Mouse (Mus musculus): ENCODE data around the gene Tmem63c.

Tmem63c gene

DNA sequence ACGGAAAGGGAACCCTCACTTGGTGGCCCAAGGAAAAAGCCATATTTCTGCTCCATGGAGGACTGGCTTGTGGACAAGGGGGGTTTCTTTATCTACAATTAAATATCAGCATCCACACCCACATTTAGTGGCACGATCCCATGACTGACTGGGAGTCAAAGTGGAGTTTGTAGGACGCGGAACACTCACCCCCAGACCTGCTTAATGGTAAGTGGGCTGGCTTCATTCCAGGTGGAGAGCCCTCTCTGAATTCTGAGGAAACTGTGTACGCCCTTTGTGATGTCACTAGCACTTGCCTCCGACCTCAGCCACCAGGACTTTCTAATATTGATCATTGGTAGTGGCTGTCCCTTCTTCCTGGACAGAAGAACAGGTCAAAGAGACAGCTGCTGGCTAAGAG, at the start of gene Tmem63c:
Gene Tmem63c (plus strand): TSS at position 301 of the 400 bp plus-strand sequence.
- no peak for DNase-seq (ENCODE audit: low read depth, low spot score)

DNA sequence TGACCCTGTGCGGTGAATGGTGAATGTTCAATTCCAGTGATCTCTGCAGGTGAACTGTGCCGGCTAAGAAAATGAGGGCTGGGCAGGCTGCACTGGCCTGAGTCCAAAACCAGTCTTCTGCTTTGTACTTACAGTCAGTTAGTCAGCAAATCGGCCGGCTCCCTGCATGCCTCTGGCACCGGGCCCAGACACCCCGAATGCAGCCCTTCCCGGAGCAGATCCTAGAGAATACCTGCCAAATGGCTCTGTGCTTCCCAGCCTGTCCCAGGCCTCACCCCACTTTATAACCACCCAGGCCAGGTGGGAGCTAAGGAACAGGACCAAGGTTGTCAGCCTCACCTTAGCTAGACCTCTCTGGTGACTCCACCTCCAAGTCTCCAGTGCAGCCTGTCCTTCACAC, 47.9 kb upstream of the Tmem63c start:
- DNase-seq (ENCODE audit: low read depth, low spot score), result no peak

DNA sequence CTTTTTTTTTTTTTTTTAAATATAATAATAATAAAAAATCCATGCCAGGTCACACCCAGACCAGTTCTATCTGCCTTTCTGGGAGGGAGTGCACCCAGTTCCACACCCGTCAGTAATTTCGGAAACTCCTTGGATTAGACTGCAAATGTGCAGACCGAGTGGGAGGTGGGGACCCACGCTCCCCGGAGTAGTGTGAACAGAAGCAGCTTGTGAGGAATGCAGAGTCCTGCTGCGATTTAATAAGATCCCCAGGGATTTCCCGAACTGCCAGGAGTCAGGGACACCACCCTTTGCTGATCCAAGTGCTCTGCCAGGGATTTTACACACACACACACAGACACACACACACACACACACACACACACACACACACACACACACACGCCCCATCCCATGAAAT, 47.4 kb upstream of the Tmem63c start:
- no peak for DNase-seq (ENCODE audit: low read depth, low spot score)

DNA sequence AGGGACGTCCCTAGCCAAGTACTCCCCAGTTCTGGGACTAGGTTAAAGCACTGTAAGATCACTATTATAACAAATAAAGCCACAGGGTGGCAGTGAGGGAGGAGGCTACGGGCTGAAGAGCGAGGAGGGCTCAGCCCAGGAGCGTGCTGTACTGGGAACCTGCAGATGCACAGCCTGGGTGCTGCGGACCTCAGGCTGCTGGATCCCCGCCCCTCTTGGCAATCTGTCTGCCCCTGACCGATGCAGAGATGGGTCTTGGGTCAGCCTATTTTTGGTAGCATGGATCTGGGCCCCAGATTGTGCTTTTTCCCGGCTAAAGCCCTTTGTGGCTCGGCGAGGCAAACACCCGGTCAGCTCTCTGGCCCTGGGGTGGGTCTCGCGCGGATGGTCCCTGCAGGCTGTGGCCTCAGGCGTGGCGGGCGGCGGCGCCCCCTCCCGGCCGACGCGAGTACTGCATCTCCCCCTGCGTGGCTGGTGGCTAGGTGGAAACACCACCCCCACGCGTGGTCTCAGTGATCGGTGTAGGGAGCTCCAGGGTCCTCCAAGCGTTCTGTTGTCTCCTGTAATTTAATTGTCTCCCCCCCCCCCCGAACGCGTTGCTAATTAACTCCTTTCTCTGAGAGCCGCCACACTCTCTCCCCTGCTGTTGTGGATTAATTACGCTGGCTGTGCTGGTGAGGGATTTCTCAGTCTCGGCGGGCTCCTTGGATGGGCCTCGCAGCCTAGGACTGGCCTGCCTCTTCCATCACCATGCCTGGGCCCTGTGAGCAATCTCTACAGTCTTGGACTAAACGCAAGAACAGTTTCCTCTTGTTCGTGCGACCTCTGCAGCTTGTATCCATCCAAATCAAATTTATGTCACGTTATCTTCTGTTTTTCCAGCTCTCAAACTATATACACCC, 46.5 kb upstream of the Tmem63c start:
- DNase-seq (ENCODE audit: low read depth, low spot score), result no peak

DNA sequence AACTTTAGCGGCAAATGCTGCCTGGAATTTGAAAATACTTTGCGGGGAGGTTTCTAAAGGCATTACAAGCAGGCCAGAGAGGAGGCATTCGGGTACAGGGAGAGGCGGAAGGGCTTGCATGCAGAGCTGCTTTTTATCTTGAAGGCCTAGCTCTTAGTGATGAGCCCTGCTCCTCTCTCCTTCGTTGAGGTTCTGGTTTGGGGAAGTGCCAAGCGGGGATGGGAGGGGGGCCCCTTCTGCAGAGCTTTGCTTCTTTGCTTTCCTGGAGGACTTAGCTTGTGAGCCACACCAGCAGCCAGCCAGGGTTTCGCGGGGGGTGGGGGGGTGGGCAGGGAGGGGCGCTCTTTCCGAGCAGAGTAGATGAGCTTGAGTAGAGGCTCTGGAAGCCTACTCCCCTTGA, 45.4 kb upstream of the Tmem63c start:
- DNase-seq (ENCODE audit: low read depth, low spot score), result no peak

DNA sequence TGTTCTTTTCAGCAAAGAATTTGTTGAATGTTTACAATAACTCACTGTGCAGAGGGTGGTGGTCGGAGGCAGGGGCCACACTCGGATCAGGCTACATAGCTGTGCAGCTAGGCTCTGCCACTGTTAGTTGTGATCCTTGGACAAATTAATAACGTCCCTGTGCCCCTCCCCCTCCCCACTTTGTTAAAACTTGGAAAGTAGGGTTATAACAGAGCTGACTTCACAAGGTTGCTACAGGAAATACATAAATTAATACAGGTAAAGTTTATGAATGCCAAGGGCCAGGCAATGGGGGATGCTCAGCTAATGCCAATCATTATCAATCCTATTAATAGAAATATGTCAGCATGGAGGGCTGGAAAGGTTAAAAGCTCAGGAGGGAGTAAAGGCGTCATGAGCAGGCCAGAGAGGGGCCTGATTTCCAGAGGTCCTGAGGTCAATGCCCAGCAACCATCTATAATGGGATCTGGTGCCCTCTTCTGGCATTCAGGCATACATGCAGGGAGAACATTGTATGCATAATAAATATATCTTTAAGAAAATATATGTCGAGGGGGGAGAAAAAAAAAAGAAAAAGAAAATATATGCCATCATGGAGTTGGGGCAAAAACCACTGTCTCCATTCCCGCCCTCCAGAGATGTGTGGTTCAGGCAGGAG, 44.5 kb upstream of the Tmem63c start:
- no peak for DNase-seq (ENCODE audit: low read depth, low spot score)

DNA sequence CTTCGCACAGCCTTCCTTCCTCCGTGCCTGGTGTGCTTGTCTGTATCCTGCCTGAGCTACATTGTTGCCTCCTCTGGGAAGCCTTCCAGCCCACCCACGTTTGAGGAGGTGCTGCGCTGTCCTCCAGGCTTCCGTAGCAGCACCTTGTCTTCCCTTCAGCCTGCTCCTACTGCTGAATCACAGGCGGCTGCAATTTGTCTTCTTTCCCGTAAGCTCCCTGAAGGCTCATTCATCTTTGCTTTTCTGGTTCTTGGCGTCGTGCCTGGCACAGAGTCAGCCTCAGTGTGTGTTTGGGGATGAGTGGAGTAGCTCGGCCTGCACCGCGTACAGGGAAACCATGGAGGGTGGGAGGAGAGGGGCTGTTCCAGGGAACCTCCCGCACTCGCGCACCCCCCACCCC, 43.3 kb upstream of the Tmem63c start:
- DNase-seq (ENCODE audit: low read depth, low spot score), result no peak

DNA sequence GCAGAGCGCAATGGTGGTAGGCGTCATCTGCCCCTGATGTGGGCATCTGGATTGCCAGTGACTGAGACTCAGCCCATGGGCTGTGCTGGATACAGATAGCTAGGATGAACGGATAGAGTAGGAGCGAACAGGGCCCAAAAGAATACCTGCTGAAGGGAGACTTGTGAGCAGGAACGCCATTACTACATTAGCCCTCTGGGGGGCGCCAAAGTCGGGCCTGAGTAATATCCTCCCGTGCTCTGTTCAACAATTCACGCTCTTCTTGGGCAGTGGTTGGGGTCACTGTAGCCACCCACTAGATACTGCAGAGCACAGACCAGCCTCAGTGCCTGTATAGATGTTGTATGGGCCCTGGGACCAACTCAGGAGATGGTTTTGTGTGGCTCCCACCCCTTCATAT, 40.0 kb upstream of the Tmem63c start:
- DNase-seq (ENCODE audit: low read depth, low spot score), result no peak

DNA sequence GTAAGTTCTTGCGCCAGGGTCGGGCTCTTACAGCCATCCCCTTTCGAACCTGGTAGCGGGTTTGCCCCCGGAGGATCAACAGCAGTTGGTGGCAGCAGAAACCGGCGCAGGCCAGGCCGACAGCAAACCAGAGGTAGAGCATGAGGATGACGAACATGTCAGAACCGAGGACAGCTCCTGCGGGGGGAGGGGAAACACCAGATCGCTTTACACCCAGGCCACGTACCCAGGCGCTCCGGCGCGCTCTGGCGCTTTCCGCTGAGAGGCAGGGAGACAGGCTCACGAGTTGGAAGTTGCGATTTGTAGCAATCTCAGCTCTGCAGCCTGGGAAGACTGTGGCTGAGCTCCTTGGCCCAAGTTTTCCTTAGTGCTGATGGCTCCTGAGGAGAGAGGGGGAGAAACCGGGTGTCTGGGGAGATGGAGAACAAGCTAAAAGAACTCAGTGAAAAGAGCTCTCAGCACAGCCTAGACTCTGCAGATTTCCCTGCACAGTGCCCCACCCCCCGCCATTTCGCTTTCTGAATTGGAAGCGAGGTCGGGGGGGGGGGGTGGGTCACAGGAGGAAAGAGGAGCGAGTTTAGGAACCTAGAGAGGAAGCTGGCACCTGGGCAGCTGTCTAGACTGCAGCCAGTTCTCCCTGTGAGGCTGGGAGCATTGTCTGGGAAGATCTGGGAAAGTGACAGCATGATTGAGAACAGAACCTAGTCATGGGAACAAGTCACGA, 37.5 kb upstream of the Tmem63c start:
- DNase-seq (ENCODE audit: low read depth, low spot score), result no peak

DNA sequence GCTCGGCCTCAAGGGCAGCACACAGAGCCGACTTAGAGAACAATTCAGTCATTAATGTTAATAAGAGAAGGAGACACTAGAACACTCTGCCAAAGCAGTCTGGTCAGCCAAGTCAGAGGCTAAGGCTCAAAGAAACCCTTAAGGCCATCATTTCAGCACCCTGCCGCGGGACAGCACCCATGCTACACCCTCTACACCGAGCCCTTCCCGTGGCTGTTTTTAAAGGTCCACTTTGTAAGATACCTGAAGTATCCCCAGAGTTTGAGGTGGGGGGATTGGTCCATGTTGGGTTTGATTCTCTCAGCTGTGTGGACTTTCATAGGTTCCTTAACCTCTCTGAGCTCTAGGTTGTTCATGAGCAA, 37.0 kb upstream of the Tmem63c start:
- no peak for DNase-seq (ENCODE audit: low read depth, low spot score)

DNA sequence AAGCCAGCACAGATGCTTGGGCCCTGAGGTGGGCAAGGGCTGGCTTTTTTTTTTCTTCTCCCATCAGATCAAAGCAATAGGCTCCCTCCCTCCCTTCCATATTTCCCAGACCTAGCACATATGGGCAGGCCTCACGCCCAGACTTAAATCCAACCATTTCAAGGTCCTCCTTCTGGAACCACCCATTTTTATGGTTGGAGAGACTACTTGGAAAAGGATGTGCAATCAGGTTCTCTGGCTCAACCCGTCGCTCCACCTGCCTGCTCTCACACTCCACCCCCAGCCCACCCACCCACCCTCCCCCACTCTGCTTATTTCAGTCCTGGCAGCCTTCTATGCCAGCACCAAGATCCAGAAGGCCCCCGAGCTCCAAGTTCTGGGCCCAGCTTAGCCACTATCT, 34.6 kb upstream of the Tmem63c start:
- DNase-seq (ENCODE audit: low read depth, low spot score), result no peak

DNA sequence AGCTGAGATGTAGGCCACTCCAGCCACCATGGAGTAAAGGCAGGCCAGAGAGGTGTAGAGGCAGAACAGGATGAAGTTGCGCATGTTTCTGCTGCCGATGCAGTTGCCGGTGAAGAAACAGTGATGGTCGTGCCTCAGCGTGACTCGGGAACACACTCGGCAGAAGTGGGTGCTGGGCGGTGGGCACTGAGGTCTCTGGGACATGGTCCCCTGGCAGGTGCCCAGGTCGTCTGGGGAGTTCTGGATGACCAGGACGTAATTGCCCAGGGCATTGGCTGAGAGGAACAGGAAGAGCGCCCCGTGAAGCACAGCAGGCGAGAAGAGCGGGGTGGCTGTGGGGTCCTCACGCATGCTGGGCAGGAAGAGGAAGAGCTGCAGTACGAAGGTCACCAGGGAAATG, 32.9 kb upstream of the Tmem63c start:
- no peak for DNase-seq (ENCODE audit: low read depth, low spot score)

DNA sequence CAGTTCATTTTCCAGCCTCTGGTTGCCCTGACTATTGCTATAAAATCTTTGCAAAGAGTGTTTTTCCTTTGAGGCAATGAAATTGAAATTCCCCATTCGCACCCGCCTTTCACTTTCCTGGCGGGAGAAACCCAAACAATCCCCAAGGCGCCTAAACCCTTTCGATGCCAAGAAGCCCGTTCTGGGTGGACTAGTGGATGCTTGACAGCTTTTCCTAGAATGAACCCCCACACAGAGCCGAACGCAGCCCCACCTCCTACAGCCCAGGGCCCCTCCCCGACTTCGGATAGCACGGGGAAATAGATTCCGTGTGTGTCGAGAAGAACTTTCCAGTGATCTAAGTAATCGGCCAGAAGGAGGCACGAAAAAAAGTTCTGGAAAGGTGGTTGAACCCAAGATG, 31.8 kb upstream of the Tmem63c start:
- no peak for DNase-seq (ENCODE audit: low read depth, low spot score)

DNA sequence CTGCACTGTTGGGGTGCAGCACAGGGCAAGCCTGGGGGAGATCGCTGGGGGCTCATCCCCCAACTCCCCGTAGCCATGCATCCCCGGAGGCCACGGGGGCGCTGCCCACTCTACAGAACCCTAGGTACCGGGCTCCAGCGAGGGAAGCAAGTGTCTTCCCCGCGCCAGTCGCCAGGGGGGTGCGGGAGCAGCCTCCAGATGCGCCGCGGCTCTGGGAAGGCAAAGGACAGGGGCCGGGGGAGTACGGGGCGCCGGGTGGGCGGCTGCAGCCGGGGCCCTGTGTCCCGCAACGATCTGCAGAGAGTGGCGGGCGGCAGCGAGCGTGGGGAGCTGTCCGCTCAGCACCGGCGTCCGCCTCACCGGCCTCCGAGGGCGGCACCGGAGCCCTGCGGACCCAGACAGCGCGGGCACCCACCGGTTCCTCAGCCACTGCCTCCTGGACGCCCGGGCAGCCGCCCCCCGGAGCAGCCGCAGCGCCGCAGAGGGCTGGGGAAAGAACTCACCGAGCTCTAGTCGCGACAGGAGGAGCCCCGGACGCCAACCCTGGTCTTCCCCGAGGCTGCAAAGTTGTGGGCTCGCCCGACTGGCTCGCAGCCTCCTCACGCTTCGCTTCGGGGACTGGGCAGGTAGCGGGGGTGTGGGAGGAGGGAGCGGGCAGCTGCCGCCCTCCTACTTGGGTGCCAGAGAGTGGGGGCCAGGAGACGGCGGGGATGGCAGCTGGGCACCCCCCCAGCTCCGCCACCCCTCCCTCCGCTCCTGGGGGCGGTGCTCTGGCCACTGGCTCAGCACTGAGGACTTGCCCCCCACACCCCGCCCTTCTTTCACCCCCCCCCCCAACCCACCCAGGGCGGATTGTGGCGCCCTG, 31.0 kb upstream of the Tmem63c start, which contains the start of gene Zdhhc22:
Gene Zdhhc22 (minus strand): TSS at position 541 of the 865 bp plus-strand sequence.
- DNase-seq (ENCODE audit: low read depth, low spot score), result no peak

DNA sequence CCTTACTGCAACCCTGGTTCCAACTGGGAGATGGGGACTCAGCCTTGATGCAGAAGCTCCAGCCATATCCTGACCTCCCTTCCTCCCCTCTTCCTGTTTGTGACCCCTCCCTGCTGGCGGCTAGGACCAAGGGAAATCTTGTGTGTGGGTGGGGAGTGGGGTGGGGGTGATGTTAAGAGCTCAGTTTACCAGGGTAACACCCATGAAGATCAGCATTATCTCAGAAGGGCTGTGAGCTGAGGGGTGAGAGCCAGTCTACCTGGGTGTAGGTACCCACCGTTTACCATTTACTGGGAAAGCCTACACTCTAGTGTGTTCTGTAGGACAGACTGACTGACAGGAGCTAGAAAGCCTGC, 30.4 kb upstream of the Tmem63c start:
- no peak for DNase-seq (ENCODE audit: low read depth, low spot score)

DNA sequence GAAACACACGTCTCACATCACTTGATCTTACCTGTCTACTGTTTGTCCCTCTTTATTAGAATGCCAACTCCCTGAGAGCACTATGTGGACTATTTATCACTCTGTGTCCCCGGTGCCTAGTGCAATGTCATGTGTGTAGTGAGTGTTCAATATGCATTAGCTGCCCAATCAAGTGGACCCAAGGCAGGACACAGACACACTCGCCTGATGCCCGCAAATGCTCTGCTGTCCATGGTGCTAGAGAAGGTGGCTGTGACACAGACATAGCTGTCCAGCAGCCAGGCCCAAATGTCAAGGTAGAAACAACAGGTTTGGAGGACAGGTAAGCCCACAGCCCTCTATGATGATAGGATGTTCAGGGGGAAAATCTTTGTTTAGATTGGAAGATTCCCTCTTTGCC, 27.0 kb upstream of the Tmem63c start:
- no peak for DNase-seq (ENCODE audit: low read depth, low spot score)

DNA sequence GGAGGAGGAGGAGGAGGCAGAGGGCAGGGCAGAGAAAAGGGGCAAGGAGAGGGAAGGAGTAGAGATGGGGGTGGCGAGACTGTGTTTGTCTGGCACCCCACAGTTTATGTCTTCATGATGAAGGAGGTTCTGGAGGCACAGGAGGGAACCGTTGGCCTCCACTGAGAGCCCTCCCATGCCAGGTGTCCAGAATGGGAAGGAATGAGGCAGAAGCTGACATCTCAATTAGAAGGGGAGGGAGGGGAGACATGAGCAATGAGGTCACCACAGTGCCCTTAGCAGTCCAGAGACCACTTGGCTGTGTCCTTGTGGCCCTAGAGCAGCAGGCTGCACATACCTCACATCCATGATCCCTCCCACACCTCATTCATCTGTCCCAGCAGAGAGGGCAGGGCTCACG, 26.4 kb upstream of the Tmem63c start:
- no peak for DNase-seq (ENCODE audit: low read depth, low spot score)

DNA sequence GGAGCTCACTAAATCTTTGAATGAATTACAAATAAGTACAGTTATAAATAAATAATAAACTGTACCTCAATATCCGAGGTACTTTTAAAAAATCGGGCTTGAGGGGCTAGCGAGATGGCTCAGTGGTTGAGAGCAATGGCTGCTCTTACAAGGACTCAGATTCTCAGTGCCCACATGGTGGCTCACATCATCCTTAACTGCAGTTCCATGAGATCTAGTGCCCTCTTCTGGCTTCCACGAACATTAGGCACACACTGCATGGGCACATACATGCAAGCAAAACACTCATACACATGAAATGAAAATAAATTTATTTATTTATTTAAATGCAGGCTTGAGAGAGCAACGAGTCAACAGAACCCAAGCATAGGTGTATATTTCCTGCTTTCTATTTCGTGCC, 25.2 kb upstream of the Tmem63c start:
- DNase-seq (ENCODE audit: low read depth, low spot score), result no peak

DNA sequence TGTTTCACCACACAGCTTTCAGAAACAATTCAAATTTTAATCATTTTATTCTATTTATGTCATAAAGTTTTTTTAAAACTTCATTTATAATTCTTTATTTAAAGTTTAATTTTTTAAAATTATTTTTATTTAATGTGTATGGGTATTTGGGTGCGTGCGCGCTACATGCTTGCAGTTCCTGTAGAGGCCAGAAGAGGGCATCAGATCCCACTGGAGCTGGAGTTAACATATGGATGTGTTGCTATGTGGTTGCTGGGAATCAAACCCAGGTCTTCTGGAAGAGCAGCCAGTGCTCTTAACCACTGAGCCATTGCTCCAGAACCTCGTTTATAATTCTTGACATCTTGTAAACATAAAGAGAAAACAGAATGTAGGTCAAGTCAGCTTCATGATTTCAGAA, 22.4 kb upstream of the Tmem63c start:
- no peak for DNase-seq (ENCODE audit: low read depth, low spot score)

DNA sequence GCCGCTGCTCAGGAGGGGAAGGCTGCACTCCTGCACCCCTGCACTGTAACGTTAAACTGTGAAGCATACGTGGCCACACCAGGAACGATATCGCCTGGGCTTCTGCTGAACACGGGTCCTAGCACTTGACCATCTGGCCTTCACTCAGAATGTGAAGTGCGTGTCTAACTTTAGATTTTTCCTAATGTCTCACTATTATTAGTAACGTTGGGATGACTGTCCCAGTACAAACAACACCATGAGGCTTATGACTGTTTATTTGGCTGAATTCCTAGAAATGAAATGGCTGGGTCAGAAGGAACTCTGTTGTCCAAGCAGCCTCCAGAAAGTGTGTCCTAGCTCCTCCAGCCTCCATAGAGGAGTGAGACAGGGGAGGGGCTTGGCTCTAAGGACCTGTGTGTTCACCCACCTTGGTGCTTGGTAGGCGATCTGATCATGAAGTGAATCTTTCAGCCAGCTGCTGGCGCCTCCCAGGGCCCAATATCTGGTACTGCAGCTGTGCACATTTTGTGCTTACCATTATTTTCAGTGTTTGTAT, 21.8 kb upstream of the Tmem63c start:
- DNase-seq (ENCODE audit: low read depth, low spot score), result no peak

DNA sequence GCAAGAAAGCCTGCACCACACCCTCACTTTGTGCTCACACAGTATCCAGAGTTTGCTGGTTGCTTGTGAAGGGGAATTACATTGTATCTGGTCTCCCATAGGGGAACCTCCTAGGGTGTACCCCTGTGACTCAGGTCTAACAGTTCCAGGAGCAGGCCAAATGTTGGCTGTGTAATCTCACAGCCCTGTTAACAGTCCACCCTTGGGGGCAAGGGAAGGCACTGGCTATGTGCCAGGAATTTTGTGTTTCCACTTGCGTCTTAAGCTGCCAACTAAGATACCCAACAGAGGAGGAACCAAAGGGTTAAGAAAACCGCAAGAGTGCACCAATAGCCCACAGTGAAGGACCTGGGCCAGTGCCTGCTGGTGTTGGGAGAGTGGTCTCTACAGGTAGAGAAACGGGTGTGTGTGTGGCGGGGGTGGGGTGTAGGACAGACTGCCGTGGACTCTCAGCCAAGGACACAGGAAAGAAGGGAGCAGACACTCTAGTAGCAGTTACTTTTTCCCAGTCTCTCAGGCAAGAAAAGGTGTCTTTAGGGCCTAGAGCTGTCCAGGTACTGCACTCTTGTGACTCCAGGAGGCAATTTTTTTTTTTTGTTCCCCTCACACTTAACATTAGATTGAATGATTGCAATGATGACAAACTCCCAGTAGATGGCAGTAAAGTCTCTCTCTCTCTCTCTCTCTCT, 20.8 kb upstream of the Tmem63c start:
- DNase-seq (ENCODE audit: low read depth, low spot score), result peak; percentile 40

Data from retina, adult 2 months (tissue).